Mouse (Mus musculus) testis, adult 10 weeks (tissue): ENCODE measurements around the gene Xab2. TPM values are rescaled to one million over a fixed set of nuclear protein-coding genes. Genes with fewer than 3 reads are reported as not detected.

Experiments
- polyA plus RNA-seq: library from polyadenylated mRNA; stranded (reverse); fragments of 350-450 nt; fragmentation: Illumina TruSeq; extraction: RNeasy Lipid Tissue Mini Kit (QIAGEN cat#74804); gene quantifications from one replicate; pipeline ENCODE4 v1.2.3, GENCODE M21; 2014; ENCODE audit warnings: low read depth, low replicate concordance

Gene Xab2
- polyA plus RNA-seq = 1.1 TPM

DNA sequence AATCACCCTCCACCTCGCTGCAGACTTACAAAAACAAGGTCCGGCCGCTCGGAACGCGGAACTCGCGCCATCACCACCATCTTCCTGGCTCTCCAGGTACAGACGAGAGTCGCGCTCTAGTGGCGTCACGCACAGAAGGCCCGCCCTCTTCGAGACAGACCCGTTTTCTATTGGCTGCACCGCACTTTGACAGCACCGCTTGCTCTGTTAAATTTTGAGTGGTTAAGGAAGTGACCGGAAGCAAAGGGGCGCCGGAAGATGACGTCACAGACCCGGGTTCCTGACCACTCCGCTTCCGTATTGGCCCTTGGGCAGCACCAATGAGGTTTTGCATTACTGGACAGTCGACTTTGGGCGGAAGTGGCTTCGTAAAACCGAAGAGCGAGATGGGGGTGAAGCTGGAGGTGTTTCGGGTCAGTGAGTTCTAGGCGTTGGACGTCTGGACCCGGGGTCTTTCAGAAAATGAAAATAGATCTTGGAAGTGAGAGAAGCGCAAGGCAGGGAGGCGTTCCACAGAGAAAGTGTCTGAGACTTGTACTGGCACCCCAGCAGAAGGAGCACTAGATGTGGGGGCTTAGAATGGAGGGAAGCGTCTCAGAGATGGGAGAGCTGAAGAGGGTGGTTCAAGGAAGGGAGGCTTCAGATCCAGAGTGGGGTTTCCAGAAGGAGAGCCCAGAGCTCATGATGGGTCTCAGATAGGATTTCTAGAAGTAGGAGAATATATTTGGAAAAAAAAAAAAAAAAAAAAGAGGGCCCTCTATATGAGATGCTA, at the start of gene Xab2, which contains the start of gene Pet100:
Gene Xab2 (minus strand): TSS at position 118 of the 772 bp plus-strand sequence.
Gene Pet100 (plus strand): TSS at position 350 of the 772 bp plus-strand sequence.

DNA sequence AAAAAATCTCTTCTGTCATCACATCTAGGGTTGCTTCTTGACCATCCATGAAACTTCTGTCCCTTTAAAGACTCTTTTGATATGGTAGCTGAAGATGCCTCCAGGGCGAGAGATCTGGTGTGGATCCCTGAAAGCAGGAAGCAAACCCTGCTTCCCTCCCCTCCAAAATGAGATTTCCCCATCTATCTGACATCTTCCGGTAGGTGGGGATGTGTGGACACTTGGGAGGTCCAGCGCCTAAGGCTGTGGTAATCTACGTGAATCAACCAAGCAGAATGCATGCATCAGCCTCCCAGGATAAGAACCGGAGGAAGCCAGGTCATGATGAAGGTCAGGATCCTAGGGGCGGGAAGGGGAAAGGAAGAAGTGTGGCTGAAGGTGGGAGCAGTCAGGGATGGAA, 44.4 kb upstream of the Xab2 start, which contains the start of gene Mcemp1:
Gene Mcemp1 (plus strand): TSS at position 248 of the 400 bp plus-strand sequence.

DNA sequence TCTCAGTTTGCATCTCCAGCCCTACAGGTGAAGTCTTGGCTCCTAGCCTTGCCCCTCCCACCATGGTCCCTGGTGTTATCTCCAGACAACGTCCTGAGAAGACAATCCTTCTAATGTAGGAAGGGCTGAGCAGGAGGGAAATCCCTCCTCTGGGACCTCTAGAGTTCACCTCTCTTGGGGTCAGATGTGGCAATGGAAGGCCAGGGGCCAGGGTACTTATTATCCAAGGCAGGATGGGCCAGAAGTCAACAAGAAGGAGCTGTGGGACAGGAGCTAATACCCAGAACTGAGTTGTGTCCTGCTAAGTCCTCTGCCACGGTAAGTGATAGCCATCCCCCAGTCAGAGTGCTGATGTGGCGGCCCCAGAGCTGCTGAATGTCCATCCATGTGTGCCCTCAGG, 34.4 kb upstream of the Xab2 start, which contains the start of gene Retn:
Gene Retn (plus strand): TSS at position 245 of the 400 bp plus-strand sequence.

DNA sequence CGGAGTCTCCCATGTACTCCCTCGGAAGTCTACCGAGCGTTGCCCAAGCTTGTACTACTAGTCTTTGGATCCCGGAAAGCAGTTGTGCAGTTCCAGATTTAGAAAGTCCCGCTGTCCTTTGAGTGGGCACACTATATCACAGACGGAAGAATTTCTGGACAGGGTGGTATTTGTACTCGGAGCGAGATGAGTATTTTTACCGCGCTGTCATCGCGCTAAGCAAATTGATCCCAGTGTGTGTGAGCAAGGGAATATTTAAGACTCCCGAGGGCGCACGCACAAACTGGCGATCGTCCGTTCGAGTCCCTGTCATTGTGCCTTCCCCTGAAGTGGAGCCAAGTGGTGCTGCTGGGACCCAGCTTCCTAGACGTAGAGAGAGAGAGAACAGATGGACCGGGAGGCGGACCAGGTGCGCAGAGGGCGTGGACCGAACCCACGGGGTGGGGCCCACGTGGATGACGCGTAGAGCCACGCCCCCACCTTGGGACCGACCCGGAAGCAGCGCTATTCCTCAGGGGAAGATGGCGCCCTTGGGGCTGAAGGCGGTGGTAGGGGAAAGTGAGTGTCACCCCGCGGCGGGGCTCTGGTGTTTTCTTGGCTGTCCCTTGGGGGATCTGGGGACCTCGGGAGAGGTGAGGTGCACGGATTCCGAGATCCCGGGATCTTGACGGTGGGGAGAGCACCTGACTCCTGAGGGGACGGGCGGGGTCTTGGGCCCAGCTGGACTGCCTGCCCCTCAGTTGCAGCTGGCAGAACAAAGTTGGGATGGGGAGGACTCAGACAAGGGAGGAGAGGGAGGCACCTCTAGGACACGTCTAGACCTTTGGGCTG, 9.7 kb upstream of the Xab2 start, which contains the start of gene Stxbp2:
Gene Stxbp2 (plus strand): TSS at position 309 of the 831 bp plus-strand sequence.

DNA sequence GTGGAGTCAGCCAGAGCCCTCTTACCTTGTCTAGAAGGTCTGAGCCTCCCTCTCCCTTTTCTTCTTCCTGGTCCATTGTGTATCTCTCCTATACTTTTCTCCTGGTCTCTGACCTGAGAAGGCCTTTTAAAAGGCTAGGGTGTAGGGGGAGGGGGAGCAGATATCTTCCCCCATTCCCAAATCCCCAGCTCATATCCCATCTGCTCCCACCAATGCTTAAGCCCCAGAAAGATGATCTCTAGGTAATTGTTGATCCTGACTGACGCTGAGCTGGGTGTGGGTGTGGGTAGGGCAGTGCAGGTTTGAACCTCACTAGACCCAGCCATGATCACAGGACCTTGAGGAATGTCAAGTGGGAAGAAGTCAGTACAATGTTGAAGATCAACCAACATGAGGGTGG, 4.3 kb upstream of the Xab2 start, which contains the start of gene Pcp2:
Gene Pcp2 (minus strand): TSS at position 101 of the 400 bp plus-strand sequence.

DNA sequence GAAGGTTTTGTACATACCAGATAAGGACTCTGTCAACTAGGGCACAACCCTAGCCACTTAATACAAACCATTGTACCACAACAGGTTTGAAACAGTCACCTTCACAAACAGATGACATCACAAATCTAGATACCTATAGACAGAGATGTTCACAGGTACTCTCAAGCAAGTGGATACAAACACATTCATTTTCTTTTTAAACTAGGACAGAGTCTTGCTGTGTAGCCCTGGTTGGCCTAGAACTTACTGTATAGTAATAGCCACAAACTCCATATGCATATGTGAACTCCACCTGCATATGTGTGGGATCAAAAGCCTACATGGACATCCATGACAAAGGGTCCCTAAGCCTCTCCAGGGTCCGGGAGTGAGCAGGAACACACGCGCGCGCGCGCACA, 34.1 kb downstream of the Xab2 start, which contains the start of gene Camsap3:
Gene Camsap3 (plus strand): TSS at position 301 of the 398 bp plus-strand sequence.

DNA sequence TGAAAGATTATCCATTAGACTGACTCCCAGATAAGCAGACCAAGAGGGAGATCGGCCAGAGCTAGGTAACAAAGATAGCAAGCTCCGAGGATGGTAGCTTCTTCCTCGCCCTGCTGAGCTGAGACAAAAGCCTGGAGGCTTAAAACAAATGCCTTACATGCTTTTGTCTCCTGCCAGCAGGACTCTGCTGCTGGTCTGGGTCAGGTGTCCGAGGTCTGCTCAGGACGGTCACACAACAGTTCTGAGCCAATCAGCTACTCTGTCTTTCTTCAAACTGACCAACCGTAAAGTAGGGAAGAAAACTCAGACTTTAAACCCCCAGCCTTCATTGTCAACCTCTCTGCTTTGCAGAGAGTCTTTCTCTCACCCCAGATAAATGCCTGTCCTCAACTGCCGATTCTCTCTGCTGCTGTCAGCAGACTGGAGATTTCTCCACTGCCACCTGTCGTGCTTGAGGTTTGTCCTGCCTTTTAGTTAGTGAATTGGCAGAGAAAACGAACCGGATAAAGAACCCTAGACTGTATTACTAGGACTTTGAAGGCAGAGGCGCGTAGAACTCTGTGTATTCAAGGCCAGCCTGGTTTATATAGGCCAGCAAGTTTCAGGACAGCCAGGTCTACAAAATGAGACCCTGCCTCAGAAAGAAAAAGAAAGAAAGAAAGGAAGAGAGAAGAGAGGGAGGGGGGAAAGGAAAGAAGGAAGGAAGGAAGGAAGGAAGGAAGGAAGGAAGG, 53.3 kb downstream of the Xab2 start, which contains the start of gene C330021F23Rik:
Gene C330021F23Rik (plus strand): TSS at position 350 of the 731 bp plus-strand sequence.

Other genes starting within 250 kb of the Xab2 start
- 3.2 TPM for gene Arhgef18, start 228.3 kb downstream of the Xab2 start, polyA plus RNA-seq
- gene Pex11g, start 153.6 kb downstream of the Xab2 start, polyA plus RNA-seq = 3.4 TPM
- 29.3 TPM for gene Tex45, start 150.5 kb downstream of the Xab2 start, polyA plus RNA-seq
- gene Zfp358, start 128.2 kb downstream of the Xab2 start, polyA plus RNA-seq = 0.27 TPM
- gene Mcoln1, start 120.9 kb downstream of the Xab2 start, polyA plus RNA-seq = 6.4 TPM
- 1.8 TPM for gene Pnpla6, start 105.9 kb downstream of the Xab2 start, polyA plus RNA-seq
- gene C330021F23Rik, start 53.3 kb downstream of the Xab2 start, polyA plus RNA-seq = not detected
- gene Camsap3, start 34.0 kb downstream of the Xab2 start, polyA plus RNA-seq = 2.1 TPM
- 37.0 TPM for gene Pet100, start 232 bp upstream of the Xab2 start, polyA plus RNA-seq
- gene Pcp2, start 4.2 kb upstream of the Xab2 start, polyA plus RNA-seq = not detected
- 20.9 TPM for gene Stxbp2, start 9.6 kb upstream of the Xab2 start, polyA plus RNA-seq
- 1.1 TPM for gene Retn, start 34.5 kb upstream of the Xab2 start, polyA plus RNA-seq
- not detected for gene Mcemp1, start 44.4 kb upstream of the Xab2 start, polyA plus RNA-seq
- not detected for gene Fcor, start 51.0 kb upstream of the Xab2 start, polyA plus RNA-seq
- 3.2 TPM for gene Trappc5, start 55.0 kb upstream of the Xab2 start, polyA plus RNA-seq
- 0.27 TPM for gene Fcer2a, start 72.9 kb upstream of the Xab2 start, polyA plus RNA-seq
- 10.7 TPM for gene Clec4g, start 99.3 kb upstream of the Xab2 start, polyA plus RNA-seq
- 0.18 TPM for gene Cd209a, start 127.7 kb upstream of the Xab2 start, polyA plus RNA-seq
- not detected for gene Cd209e, start 233.0 kb upstream of the Xab2 start, polyA plus RNA-seq